Mouse (Mus musculus) frontal cortex, postnatal 25 days (tissue): ENCODE data around the gene Palld.

Experiments used
- DNase-seq, 2 experiments: peaks; one replicate each; pipeline ENCODE4 v3.0.0; 2022; ENCODE audit warnings: low spot score in 2 of 2

Gene Palld

GRCm38 (mm10) chr8:61866920-61867319, 35.6 kb downstream of the Palld start:
- no peak for DNase-seq

- no peak for DNase-seq
Observed at GRCm38 (mm10) chr8:61865365-61865764, 37.1 kb downstream of the Palld start.

- DNase-seq, result no peak
Observed at GRCm38 (mm10) chr8:61851270-61851669, 51.2 kb downstream of the Palld start.

GRCm38 (mm10) chr8:61848581-61849162, 53.8 kb downstream of the Palld start:
- DNase-seq, result no peak

- no peak for DNase-seq
Observed at GRCm38 (mm10) chr8:61847494-61847893, 55.0 kb downstream of the Palld start.

GRCm38 (mm10) chr8:61844992-61845391, 57.5 kb downstream of the Palld start:
- DNase-seq, result no peak

GRCm38 (mm10) chr8:61844575-61844974, 57.9 kb downstream of the Palld start:
- DNase-seq, result no peak

GRCm38 (mm10) chr8:61843776-61844175, 58.7 kb downstream of the Palld start:
- no peak for DNase-seq

- DNase-seq, result no peak
Observed at GRCm38 (mm10) chr8:61833211-61833610, 69.3 kb downstream of the Palld start.

- no peak for DNase-seq
Observed at GRCm38 (mm10) chr8:61831944-61832343, 70.5 kb downstream of the Palld start.

- DNase-seq, result no peak
Observed at GRCm38 (mm10) chr8:61830821-61831220, 71.7 kb downstream of the Palld start.

- no peak for DNase-seq
Observed at GRCm38 (mm10) chr8:61824563-61824962, 77.9 kb downstream of the Palld start.

- no peak for DNase-seq
Observed at GRCm38 (mm10) chr8:61823157-61823556, 79.3 kb downstream of the Palld start.

- DNase-seq, result no peak
Observed at GRCm38 (mm10) chr8:61803764-61804163, 98.7 kb downstream of the Palld start.

GRCm38 (mm10) chr8:61802840-61803239, 99.7 kb downstream of the Palld start:
- no peak for DNase-seq

- DNase-seq, result no peak
Observed at GRCm38 (mm10) chr8:61797391-61797947, 105.0 kb downstream of the Palld start.

- no peak for DNase-seq
Observed at GRCm38 (mm10) chr8:61796537-61797050, 105.9 kb downstream of the Palld start.

GRCm38 (mm10) chr8:61789946-61790345, 112.5 kb downstream of the Palld start:
- DNase-seq, result no peak

GRCm38 (mm10) chr8:61789289-61789688, 113.2 kb downstream of the Palld start:
- DNase-seq, result no peak

- no peak for DNase-seq
Observed at GRCm38 (mm10) chr8:61782931-61783491, 119.5 kb downstream of the Palld start.

- DNase-seq, result no peak
Observed at GRCm38 (mm10) chr8:61780652-61781257, 121.7 kb downstream of the Palld start.

- DNase-seq, result no peak
Observed at GRCm38 (mm10) chr8:61778194-61778593, 124.3 kb downstream of the Palld start.

- no peak for DNase-seq
Observed at GRCm38 (mm10) chr8:61776560-61776959, 125.9 kb downstream of the Palld start.
